Mouse (Mus musculus) spleen, adult 12 weeks (tissue): ENCODE data around the gene Ice1.

ENCODE experiments used
- DNase-seq: peaks from one replicate; pipeline ENCODE4 v3.0.0; 2022; ENCODE audit warnings: low spot score

Gene Ice1

GRCm38 (mm10) chr13:70637282-70637661 is at the start of gene Ice1:
Ice1 (minus strand) TSS chr13:70637634.
- no peak for DNase-seq

DNA sequence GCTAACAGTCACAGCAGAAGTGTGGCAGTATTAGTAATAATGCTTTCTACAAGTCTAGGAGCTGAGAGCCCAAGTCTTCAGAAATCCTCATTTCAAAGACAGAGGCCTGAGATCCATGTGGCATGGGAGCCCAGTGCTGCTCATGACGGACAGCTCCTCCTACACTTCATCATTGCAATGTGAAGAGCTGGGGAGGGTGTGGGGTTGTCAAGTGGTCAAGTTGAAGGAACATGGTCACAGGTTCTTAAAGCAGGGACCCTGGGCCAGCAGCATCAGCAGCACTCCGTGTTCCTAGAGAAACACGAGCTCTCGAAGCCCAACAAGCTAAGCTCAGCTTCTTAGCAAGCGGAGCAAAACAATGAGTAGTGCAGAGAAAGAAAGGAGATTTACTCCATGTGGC is 48.4 kb upstream of the Ice1 start:
- DNase-seq, result no peak

DNA sequence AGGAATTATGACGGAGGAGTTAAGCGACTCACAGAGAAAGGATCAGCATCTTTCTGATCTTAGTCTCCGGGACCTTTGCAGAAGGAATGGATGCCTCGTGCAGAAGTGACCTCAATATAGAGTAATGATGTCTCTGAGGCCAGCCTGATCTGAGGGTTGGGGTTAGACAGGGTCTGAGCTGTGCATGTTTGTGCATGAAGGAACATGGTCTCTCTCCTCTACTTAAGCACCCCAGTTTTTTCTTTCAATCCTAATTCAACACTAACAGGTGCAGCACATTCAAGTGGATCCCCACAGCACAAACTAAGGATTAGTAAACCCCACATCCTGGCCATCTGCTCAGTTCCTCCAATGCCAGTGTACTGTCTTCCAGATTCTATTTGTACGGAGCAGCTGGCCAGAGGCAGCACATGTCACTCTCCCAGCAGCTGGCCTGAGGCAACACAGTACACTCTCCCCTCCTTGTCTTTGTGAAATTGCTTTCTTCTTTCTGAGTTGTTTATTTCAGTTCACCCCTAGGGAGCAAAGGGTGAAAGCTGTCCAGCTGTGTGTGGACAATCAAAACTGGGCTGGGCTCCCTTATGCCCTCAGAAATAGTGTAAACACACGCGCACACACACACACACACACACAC is 47.7 kb upstream of the Ice1 start:
- no peak for DNase-seq

GRCm38 (mm10) chr13:70681411-70682183 is 44.2 kb upstream of the Ice1 start:
- DNase-seq, result no peak

- DNase-seq, result no peak
Measured at GRCm38 (mm10) chr13:70680316-70680715, 42.9 kb upstream of the Ice1 start.

DNA sequence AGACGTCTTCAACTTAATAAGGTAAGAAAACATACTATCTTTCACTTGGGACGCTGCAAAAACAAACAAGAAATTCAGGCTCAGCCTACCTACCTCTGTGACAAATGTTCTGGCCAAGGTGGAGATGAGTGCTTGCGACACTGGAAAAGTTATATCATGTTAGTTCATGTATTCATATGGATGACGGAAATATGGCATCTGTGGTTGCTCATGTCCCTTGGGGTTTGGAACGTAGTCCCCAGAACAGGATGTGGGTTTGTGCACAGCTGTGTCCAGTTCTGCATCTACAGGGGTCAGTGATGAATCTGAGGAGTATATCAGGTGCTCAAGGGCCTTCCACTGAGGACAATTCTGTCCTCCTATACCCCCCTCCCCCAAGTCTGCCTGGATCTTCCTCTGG is 40.3 kb upstream of the Ice1 start:
- DNase-seq, result no peak

- DNase-seq, result no peak
Measured at GRCm38 (mm10) chr13:70676243-70677183, 39.1 kb upstream of the Ice1 start.

DNA sequence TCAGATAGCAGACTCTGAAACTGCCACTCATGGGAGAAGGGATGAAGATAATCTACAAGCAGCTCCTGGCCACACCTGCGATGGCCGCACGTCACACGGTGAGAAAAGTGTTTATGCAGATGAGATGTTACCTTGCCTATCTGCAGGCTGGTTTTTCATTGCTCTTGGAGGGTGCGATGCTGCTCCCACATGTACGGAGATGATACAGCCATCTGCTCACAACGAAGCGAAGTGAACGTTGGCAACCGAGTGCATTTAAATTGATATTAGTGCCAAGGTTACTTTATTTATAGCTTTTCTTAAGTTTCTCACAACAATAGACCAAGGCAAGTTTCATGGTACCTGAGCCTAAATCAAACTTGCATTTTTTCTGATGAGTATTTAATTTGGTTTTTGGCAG is 37.6 kb upstream of the Ice1 start:
- no peak for DNase-seq

DNA sequence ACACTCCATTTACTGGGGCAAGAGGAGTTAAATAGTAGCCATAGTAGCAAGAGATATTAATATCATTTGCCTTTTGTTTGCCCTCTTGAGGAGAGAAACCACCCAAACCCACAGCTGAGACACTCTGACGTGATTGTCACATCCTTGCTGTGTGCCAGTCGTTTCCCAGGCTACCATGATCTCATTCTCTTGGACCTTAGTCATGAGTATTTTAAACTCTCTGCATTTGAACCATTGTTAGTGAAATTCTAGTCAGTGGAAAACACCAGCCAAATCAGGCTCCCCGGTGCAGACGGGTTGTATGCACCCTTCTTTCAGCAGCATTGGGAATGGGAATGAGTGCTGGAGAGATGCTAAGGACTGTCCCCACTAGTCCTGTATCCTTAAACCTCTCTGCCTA is 32.6 kb upstream of the Ice1 start:
- no peak for DNase-seq

- DNase-seq, result no peak
Measured at GRCm38 (mm10) chr13:70659715-70660114, 22.3 kb upstream of the Ice1 start.

GRCm38 (mm10) chr13:70656741-70657140 is 19.3 kb upstream of the Ice1 start:
- DNase-seq, result no peak

GRCm38 (mm10) chr13:70656329-70656728 is 18.9 kb upstream of the Ice1 start:
- DNase-seq, result no peak

- DNase-seq, result no peak
Measured at GRCm38 (mm10) chr13:70655570-70655969, 18.1 kb upstream of the Ice1 start.

GRCm38 (mm10) chr13:70654091-70654770 is 16.8 kb upstream of the Ice1 start:
- no peak for DNase-seq

DNA sequence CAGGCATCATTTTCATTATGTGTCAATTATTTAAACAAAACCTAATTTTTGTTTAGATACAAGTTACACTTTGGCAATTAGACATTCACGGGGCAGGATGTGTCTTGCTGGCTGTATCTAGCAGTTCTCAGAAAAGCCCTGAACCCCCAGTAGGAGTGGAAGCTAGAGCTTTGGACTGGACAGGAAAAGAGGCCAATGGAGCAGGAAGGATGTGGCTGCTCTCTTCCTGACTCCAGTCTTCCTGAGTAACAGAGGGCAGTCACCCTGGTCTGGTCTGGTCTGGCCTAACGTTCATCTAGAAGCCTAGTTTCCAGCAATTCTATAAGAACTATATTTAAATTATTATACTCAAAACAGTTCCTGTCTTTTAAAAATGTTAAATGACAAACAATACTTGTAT is 16.0 kb upstream of the Ice1 start:
- no peak for DNase-seq

DNA sequence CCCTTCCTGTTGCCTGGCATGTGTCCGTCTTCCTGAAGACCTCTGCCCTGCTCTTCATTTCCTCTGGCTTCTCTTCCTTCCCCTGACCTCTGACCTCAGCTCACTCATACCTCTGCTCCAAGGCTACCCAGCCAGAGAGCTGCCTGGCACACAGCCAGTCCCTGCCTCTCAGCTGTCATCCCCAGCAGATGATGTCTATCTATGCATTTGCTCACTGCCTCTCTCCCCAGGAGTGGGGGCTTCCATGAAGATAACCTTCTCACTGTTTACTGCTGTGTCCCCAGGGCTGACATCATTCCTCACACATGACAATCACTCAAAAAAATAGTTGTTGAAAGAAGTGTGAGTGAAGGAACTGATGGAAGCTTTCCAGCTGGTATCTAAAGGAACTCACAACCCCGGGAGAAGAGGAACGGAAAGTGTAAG is 12.6 kb upstream of the Ice1 start:
- DNase-seq, result no peak

DNA sequence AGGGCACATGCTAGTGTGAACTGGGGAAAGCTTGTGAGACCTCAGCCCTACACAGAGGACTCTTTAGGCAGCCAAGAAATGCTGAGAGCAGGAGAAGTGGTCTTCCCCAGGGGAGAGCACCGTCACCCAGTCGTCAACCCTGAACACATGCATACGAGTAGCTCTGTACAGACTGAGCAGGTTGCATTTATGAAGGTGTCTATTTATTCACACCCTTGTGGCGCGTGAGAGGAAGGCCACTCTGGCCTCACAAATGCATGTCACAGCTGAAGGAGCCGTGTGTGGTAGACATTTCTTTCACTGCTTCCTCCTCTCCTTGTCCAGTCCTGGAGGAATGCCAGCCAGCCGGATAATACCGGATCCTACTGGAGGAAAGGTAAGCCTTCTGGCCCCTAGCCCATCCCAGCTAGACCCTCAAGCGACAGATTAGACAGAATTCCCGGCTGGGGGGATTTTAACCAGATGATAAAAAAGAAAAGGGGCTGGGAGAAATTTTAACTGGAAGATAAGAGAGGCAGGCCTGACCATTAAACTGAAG is 8.6 kb upstream of the Ice1 start:
- DNase-seq, result no peak

DNA sequence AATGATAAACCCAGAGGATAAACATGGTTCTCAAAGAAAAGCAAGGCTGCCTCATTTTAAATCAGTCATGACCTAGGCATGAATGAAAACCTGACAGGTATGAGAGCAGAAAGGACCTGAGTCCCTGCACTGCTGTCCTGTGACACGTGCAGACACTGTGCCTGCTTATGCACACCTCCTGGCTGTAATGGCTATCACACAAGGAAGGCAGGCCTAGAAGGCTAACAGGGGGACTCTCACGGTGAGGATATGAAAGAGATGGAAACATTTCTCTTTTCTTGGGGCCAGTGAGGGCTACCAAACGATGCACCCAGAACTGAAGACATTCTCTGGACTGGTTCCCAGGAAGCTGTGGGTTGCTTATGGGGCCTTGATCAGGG is 6.6 kb upstream of the Ice1 start:
- no peak for DNase-seq

- peak; percentile 7 for DNase-seq
Measured at GRCm38 (mm10) chr13:70643408-70644082, 6.1 kb upstream of the Ice1 start.

DNA sequence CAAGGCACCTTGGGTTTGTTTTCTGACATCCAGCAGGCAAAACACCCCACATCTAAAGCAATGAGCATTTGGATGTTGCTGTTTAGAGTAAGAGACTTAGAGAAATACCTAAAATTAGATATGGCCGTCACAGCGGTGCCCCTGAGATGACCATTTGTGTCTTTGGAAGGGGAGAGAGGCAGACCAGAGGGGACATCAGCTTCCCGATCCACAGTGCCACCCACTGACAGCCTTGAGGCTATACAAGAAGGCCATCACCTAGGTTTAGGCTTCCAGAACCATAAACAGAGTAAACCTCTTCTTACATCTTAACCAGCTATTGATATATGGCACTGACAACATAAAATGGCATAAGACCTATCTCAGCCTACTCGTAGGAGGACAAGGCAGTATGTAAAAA is 4.5 kb upstream of the Ice1 start:
- no peak for DNase-seq

DNA sequence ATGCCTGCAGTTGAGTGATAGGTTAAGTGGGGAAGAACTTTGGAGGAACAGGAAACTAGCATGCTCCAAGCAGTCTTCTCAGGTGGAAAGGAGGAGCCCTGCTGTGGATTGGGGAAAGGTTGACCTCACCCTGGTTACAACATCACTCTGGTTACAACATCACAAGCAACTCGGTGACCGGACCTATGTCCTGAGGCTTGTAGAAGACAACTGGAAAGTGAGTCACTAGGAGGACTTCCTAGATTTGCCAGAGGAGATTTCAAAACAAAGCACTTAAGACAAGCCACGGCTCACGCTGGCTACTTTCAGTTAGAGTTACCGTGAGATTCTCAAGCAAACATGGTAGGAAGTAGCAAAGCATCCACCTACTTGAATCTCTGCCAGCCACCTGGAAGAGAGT is 3.9 kb upstream of the Ice1 start:
- no peak for DNase-seq
